In genomic region chr15:78278308-78278707, GRCm38 (mm10) we compare ENCODE assay signal across 1 mouse cellular context.
TF ChIP-seq lines count a peak whose summit lies in the region.

No protein-coding gene starts in this region.

TF ChIP-seq in MEL, 35 proteins besides CTCF, POLR2A, EP300 and RAD21 (continued from another document):
- TF ChIP-seq E2F4 (IDR thresholded peaks at IDR 0.05; ENCODE audit: borderline replicate concordance, low read depth, low read length) (no peak), TCF12 (IDR thresholded peaks at IDR 0.05; ENCODE audit: low read depth, low read length) (peak; percentile 69), NRF1 (IDR thresholded peaks at IDR 0.05; ENCODE audit: insufficient read depth, low read depth, low read length, poor library complexity, severe bottlenecking) (no peak), ETS1 (IDR thresholded peaks at IDR 0.05; ENCODE audit: low read depth, low read length) (peak; percentile 67; the same call in 1 of the 2 replicates), POLR2AphosphoS2 (IDR thresholded peaks at IDR 0.05; ENCODE audit: low read length) (no peak), ZMIZ1 (IDR thresholded peaks at IDR 0.05; ENCODE audit: low read depth, low read length) (no peak), ZNF384 (IDR thresholded peaks at IDR 0.05; ENCODE audit: low read depth, low read length) (no peak), CHD1 (IDR thresholded peaks at IDR 0.05; ENCODE audit: low read depth, low read length) (no peak), GATA1 (IDR thresholded peaks at IDR 0.05; ENCODE audit: low read depth, low read length) (peak; percentile 66), JUND (IDR thresholded peaks at IDR 0.05; ENCODE audit: low read depth, low read length) (no peak), POLR2AphosphoS5 (IDR thresholded peaks at IDR 0.05; ENCODE audit: borderline replicate concordance, low read depth, low read length) (no peak), UBTF (IDR thresholded peaks at IDR 0.05; ENCODE audit: borderline replicate concordance, insufficient read depth, low read depth, low read length) (no peak), TAL1 (IDR thresholded peaks at IDR 0.05; ENCODE audit: low read length) (peak; percentile 43)
